Mouse (Mus musculus) intestine, postnatal 0 days (tissue): ENCODE data around the gene Fer1l5. TPM values are rescaled to one million over a fixed set of nuclear protein-coding genes. Genes with fewer than 3 reads are reported as not detected.

Experiments
- ATAC-seq: fragments of 200-750 bp; cut with Nextera tagmentation; 2 replicates; pipeline ENCODE4 v1.8.0; 2017; ENCODE audit warnings: mild to moderate bottlenecking, moderate TSS enrichment, moderate library complexity
- H3K27ac ChIP-seq: fragments of 300-500 bp; sonication (generic); 2 replicates; pipeline ENCODE4 v1.5.1; 2014; ENCODE audit warnings: mild to moderate bottlenecking, low read depth, low read length, moderate library complexity
- H3K27me3 ChIP-seq: fragments of 300-500 bp; sonication (generic); replicated peaks from 2 replicates; pipeline ENCODE4 v1.6.1; 2014; ENCODE audit warnings: low read length, mixed read lengths; ENCODE audit not compliant: control insufficient read depth, insufficient read depth
- H3K36me3 ChIP-seq: fragments of 300-500 bp; sonication (generic); 2 replicates; pipeline ENCODE4 v1.6.1; 2014; ENCODE audit warnings: mild to moderate bottlenecking, moderate library complexity; ENCODE audit not compliant: control insufficient read depth, insufficient read depth
- H3K4me1 ChIP-seq: fragments of 300-500 bp; sonication (generic); replicated peaks from 2 replicates; pipeline ENCODE4 v1.6.1; 2014; ENCODE audit warnings: antibody characterized with exemption, low read length, mixed read lengths; ENCODE audit not compliant: control insufficient read depth, insufficient read depth
- H3K4me2 ChIP-seq: fragments of 300-500 bp; sonication (generic); replicated peaks from 2 replicates; pipeline ENCODE4 v1.6.1; 2014; ENCODE audit warnings: low read depth, mild to moderate bottlenecking, moderate library complexity
- H3K4me3 ChIP-seq: fragments of 300-500 bp; sonication (generic); 2 replicates; pipeline ENCODE4 v1.5.1; 2014; ENCODE audit warnings: low read depth, low read length
- H3K9ac ChIP-seq: fragments of 300-500 bp; sonication (generic); 2 replicates; pipeline ENCODE4 v1.6.1; 2014; ENCODE audit warnings: mild to moderate bottlenecking, low read depth, low read length
- H3K9me3 ChIP-seq: fragments of 300-500 bp; sonication (generic); 2 replicates; pipeline ENCODE4 v1.6.1; 2016; ENCODE audit warnings: mixed run types; ENCODE audit not compliant: control insufficient read depth
- CTCF ChIP-seq: sonication (generic); IDR thresholded peaks from 2 replicates; pipeline ENCODE4 v1.5.1; 2016; ENCODE audit warnings: low read depth, mild to moderate bottlenecking, control low read depth, antibody characterized with exemption, moderate library complexity
- WGBS: fragments of 180-500 bp; shearing (Covaris S2); extraction: QIAGEN DNeasy Blood & Tissue Kit; methylation state at CpG from one replicate; pipeline ENCODE4 v1.1.7; 2014; 5-methylcytosine and 5-hydroxymethylcytosine counted together
- polyA plus RNA-seq: library from polyadenylated mRNA; unstranded; fragments of >200 nt; fragmentation: Nextera tagmentation; extraction: Ambion mirVana; gene quantifications from 2 replicates; pipeline ENCODE4 v1.2.1, GENCODE M21; 2015

Fer1l5 gene
- polyA plus RNA-seq, 1 experiment from 2014 or later, result 0.13 TPM

DNA sequence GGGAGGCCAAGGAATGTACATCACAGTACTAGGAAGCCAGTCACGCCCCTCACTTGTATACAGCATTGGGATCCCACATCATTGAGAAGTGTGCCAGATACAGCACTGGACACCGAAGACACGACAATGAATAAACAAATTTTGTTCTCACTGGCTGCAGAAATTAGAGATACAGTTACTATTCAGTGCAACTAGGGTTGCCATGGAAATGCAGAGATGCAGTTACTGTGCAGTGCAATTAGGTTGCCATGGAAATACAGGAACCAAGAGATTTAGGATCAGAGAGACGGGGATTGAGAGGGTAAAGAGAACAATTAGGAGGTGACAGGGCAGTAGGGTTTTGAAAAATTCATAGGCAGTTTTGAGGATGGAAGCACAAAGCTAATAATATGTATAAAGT is 29.4 kb downstream of the Fer1l5 start:
- Histone ChIP-seq H3K4me2 (no peak overlapping the region), H3K9ac (no peak overlapping the region), H3K4me3 (no peak overlapping the region), H3K27me3 (no peaks in the 10 kb centered on the region), H3K27ac (no peak overlapping the region), H3K9me3 (no peaks in the 10 kb centered on the region), H3K36me3 (no peaks in the 10 kb centered on the region), H3K4me1 (no peaks in the 10 kb centered on the region)
- no peak for TF ChIP-seq CTCF
- ATAC-seq, result no peak
- WGBS, result 68% methylated on average over 4 of the region's 4 CpGs

DNA sequence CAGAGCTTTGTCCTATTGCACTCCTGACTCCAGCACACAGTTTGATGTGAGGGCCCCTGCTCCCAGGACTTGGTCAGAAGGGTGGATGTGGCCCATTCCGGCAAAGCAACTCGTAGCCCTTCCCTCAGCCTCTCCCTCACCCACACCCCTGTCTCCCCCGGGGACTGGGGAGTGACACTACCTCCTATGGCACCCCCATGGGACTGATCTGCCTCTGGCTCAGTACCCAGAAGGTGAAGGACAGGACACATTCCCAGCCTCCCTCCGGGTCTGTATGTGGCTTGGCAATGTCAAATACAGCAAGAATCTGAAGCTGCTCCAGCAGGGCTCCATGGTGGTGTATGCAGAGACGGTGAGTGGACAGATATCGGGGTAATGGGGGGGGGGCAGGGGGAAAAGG is 32.4 kb downstream of the Fer1l5 start:
- Histone ChIP-seq H3K9ac (no peak overlapping the region), H3K27ac (no peak overlapping the region), H3K4me2 (no peak overlapping the region), H3K9me3 (no peaks in the 10 kb centered on the region), H3K4me3 (no peak overlapping the region), H3K4me1 (no peaks in the 10 kb centered on the region), H3K27me3 (no peaks in the 10 kb centered on the region), H3K36me3 (no peaks in the 10 kb centered on the region)
- ATAC-seq, result no peak
- no peak for TF ChIP-seq CTCF
- WGBS, result 73% methylated on average over 6 of the region's 6 CpGs

DNA sequence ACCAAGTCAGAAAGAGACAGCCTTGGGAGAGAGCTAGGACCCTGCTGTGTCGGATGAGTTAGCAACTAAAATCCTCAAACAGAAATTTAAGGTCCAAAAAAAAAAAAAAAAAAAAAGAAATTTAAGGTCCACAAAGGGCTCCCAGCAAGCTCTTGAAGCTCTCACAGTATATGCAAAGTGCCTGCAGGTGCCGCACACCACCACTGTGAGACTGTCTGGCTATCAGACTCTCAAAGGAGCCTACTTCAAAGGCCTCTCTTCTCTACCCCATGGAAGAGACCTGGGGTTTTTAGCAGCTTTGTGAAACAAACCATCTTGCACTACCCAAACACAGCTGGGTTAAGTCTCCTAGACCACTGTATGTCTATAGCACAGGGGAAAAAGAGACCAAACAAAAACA is 57.4 kb downstream of the Fer1l5 start:
- no peak for TF ChIP-seq CTCF
- Histone ChIP-seq H3K4me3 (no peak overlapping the region), H3K36me3 (peaks cover 65% of the 10 kb centered on the region), H3K27ac (no peak overlapping the region), H3K4me1 (no peaks in the 10 kb centered on the region), H3K27me3 (no peaks in the 10 kb centered on the region), H3K9ac (no peak overlapping the region), H3K4me2 (no peak overlapping the region), H3K9me3 (no peaks in the 10 kb centered on the region)
- WGBS, result 96% methylated on average over 2 of the region's 2 CpGs
- no peak for ATAC-seq

DNA sequence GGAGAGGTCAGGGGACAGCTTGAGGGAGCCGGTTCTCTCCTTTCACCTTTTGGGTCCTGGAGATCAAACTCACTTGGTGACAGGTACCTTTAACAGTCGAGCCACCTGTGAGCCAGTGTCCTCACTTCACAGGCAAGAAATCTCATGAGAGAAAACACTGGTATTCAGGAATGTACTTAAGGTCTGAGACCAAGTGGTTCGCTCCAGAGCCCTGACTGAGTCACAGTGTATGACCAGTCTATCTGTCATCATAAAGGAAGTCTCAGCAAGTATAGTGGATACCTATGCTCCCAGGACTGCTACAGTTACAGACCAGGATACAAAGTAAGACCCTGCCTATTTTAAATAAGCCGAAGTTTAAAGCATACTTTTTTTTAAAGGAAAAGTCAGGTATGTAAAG is 60.9 kb downstream of the Fer1l5 start:
- H3K4me3 ChIP-seq, result no peak overlapping the region
- no peaks in the 10 kb centered on the region for H3K9me3 ChIP-seq
- no peak overlapping the region for H3K27ac ChIP-seq
- peaks cover 61% of the 10 kb centered on the region for H3K36me3 ChIP-seq
- TF ChIP-seq CTCF, result no peak
- no peaks in the 10 kb centered on the region for H3K4me1 ChIP-seq
- no peak overlapping the region for H3K9ac ChIP-seq
- ATAC-seq, result no peak
- no peaks in the 10 kb centered on the region for H3K27me3 ChIP-seq
- whole genome bisulfite sequencing, result 73% methylated on average over 4 of the region's 4 CpGs
- no peak overlapping the region for H3K4me2 ChIP-seq

DNA sequence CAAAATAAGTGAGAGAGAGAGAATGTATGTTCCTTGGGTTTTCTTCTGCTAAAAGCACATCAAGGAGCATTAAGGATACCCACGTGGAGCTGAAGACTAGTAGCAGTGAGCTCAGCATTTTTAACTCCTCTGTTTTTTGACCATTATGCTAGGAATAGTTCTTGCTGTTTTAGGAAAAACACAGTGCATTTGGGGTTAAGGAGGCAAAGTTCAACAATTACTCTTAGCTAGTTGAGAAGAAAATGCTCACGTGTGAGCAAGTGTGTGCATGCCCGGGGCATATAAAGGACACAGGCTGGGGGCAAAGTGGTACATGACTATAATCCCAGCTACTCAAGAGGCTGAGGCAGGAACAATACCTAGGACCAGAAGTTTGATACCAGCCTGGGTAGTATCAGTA is 61.5 kb downstream of the Fer1l5 start:
- H3K27ac ChIP-seq, result no peak overlapping the region
- H3K9me3 ChIP-seq, result no peaks in the 10 kb centered on the region
- TF ChIP-seq CTCF, result no peak
- H3K4me1 ChIP-seq, result no peaks in the 10 kb centered on the region
- WGBS, result 88% methylated on average over 3 of the region's 3 CpGs
- no peak overlapping the region for H3K4me2 ChIP-seq
- H3K9ac ChIP-seq, result no peak overlapping the region
- no peak overlapping the region for H3K4me3 ChIP-seq
- H3K27me3 ChIP-seq, result no peaks in the 10 kb centered on the region
- ATAC-seq, result no peak
- peaks cover 61% of the 10 kb centered on the region for H3K36me3 ChIP-seq

DNA sequence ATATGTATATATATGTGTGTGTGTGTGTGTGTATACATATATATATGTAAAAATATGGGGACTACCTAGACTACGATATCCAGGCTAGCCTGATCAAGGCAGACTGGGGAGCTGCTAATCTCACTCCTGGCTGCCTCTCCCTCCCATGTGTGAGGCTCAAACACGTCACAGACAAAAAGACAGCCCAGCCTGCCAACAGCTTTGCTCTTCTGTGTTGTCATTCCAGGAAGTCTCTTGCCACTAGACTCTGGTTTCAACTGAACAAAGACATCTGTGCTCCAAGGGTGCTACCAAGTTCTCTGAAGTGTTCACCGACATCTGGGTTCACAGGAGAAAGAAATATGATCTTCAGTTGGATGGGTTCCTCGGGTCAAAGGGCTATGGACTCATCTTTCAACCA is 63.0 kb downstream of the Fer1l5 start:
- Histone ChIP-seq H3K36me3 (peaks cover 65% of the 10 kb centered on the region), H3K27me3 (no peaks in the 10 kb centered on the region), H3K4me1 (no peaks in the 10 kb centered on the region), H3K27ac (no peak overlapping the region), H3K4me3 (no peak overlapping the region), H3K4me2 (no peak overlapping the region), H3K9ac (no peak overlapping the region), H3K9me3 (no peaks in the 10 kb centered on the region)
- ATAC-seq, result no peak
- no peak for TF ChIP-seq CTCF
- WGBS, result 77% methylated on average over 4 of the region's 4 CpGs

DNA sequence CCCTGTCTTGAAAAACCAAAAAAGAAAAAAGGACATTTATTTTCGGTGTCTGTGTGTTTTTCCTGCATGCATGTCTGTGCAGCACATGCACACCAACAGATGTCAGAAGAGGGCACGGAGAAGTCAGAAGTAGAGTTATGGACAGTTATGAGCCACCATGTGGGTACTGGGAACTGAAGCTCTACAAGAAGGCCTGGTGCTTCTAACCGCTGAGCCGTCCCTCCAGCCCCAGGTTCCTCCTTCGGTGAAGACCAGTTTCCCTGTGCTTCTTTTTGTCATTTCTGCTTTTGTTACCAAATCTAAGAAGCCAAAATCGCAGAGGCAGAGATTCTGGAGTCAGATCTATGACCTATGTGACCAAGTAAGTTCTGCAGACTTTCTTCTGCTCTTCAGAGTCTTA is 64.4 kb downstream of the Fer1l5 start:
- Histone ChIP-seq H3K4me1 (no peaks in the 10 kb centered on the region), H3K9ac (no peak overlapping the region), H3K36me3 (peaks cover 63% of the 10 kb centered on the region), H3K9me3 (no peaks in the 10 kb centered on the region), H3K4me3 (no peak overlapping the region), H3K4me2 (no peak overlapping the region), H3K27me3 (no peaks in the 10 kb centered on the region), H3K27ac (no peak overlapping the region)
- TF ChIP-seq CTCF, result no peak
- no peak for ATAC-seq
- 95% methylated on average over 6 of the region's 6 CpGs for WGBS
